Comparison of ENCODE assay signal across 11 mouse cellular contexts in genomic region chr11:98949242-98949957, GRCm38 (mm10). TPM values are rescaled to one million over a fixed set of nuclear protein-coding genes. Genes with fewer than 3 reads are reported as not detected.
DNase-seq lines count a peak whose midpoint lies in the region; ATAC-seq and TF ChIP-seq lines count a peak whose summit lies in the region.
"Had no signal": no experiment of that assay in that cellular context is flagged by ENCODE, and none has a peak within 500 bp of the region (broad histone marks: within the 10 kb centered on the region; RNA-seq: fewer than 3 reads in every experiment).

No protein-coding gene starts in this region.

- intact Hi-C loops in gastrocnemius, adult 2 months (cut with DNase I), result no loop called here
- intact Hi-C loops in left cerebral cortex, postnatal 10 days (cut with DNase I), result no loop called here

- ATAC-seq in kidney, embryonic 15.5 days (replicated peaks; ENCODE audit: low FRiP score), result no peak
- no peak for ATAC-seq in G1E (ENCODE audit: extremely low read depth, insufficient number of reproducible peaks, low FRiP score, poor library complexity, severe bottlenecking)

- TF ChIP-seq CTCF in gastrocnemius, adult 2 months (IDR thresholded peaks at IDR 0.05), result no peak
- no peak for TF ChIP-seq CTCF in G1E (IDR thresholded peaks at IDR 0.05; ENCODE audit: low read depth, low read length)

- H3K9ac ChIP-seq in kidney, embryonic 15.5 days, result no peak overlapping the region
- H3K9ac ChIP-seq: stomach, embryonic 15.5 days had no signal

- H3K27me3 ChIP-seq in kidney, embryonic 15.5 days, result no peaks in the 10 kb centered on the region
- no peaks in the 10 kb centered on the region for H3K27me3 ChIP-seq in G1E (ENCODE audit: insufficient read depth, low read length)
- no peaks in the 10 kb centered on the region for H3K27me3 ChIP-seq in limb, embryonic 10.5 days (ENCODE audit: low read depth, poor library complexity, severe bottlenecking)
- H3K27me3 ChIP-seq: stomach, embryonic 15.5 days had no signal

- H3K4me1 ChIP-seq in kidney, embryonic 15.5 days, result peaks cover 83% of the 10 kb centered on the region
- H3K4me1 ChIP-seq in G1E (ENCODE audit: insufficient read depth, low read depth, low read length), result peaks cover 97% of the 10 kb centered on the region
- peaks cover 76% of the 10 kb centered on the region for H3K4me1 ChIP-seq in limb, embryonic 10.5 days

- H3K4me3 ChIP-seq in gastrocnemius, adult 2 months, result peak overlapping the region; percentile 61
- no peak overlapping the region for H3K4me3 ChIP-seq in kidney, embryonic 15.5 days (replicated peaks)
- H3K4me3 ChIP-seq in G1E (ENCODE audit: low read depth, low read length), result peak overlapping the region; percentile 66; the same call in 1 of the 2 replicates
- no peak overlapping the region for H3K4me3 ChIP-seq in limb, embryonic 10.5 days
- H3K4me3 ChIP-seq: stomach, embryonic 15.5 days had no signal

- H3K4me2 ChIP-seq in kidney, embryonic 15.5 days, result no peak overlapping the region

- no peaks in the 10 kb centered on the region for H3K9me3 ChIP-seq in kidney, embryonic 15.5 days (replicated peaks)
- no peaks in the 10 kb centered on the region for H3K9me3 ChIP-seq in G1E (replicated peaks)
- no peaks in the 10 kb centered on the region for H3K9me3 ChIP-seq in limb, embryonic 10.5 days (replicated peaks)
- H3K9me3 ChIP-seq: megakaryocyte, embryonic 14.5 days; stomach, embryonic 15.5 days had no signal

- DNase-seq in gastrocnemius, adult 2 months, result no peak
- DNase-seq in gastrocnemius, adult 8-10 months (ENCODE audit: low spot score in 2 of 2), result no peak
- no peak for DNase-seq in kidney, postnatal 4 days
- DNase-seq in G1E (ENCODE audit: low spot score), result peak; percentile 49
- DNase-seq in limb, embryonic 10.5 days (ENCODE audit: low spot score), result no peak
- DNase-seq in Muller cell, postnatal 12 days (ENCODE audit: inconsistent ontology term), result no peak
- no peak for DNase-seq in left cerebral cortex, postnatal 10 days (ENCODE audit: extremely low spot score in 1 of 2, low spot score in 2 of 2)

- peaks cover 21% of the 10 kb centered on the region for H3K36me3 ChIP-seq in kidney, embryonic 15.5 days
- H3K36me3 ChIP-seq in G1E (replicated peaks), result peaks cover 65% of the 10 kb centered on the region
- peaks cover 69% of the 10 kb centered on the region for H3K36me3 ChIP-seq in limb, embryonic 10.5 days

- WGBS in kidney, embryonic 15.5 days, result 71% methylated on average over 12 of the region's 12 CpGs
- WGBS in limb, embryonic 10.5 days, result 79% methylated on average over 12 of the region's 12 CpGs

- H3K27ac ChIP-seq in gastrocnemius, adult 2 months, result peak overlapping the region; percentile 89
- 0 out of 2 replicates have a peak overlapping the region, but pooled peaks have one; percentile 94 for H3K27ac ChIP-seq in kidney, embryonic 15.5 days
- peak overlapping the region; percentile 12; the same call in 1 of the 2 replicates for H3K27ac ChIP-seq in limb, embryonic 10.5 days

RNA-seq across cellular contexts. Expression of gene Rara, which starts 21.8 kb away (rescaled TPM):
- total RNA-seq in gastrocnemius, adult 2 months (2021), result 10 to 100 TPM; 10.2 to 12.4 TPM
- 10 to 100 TPM in 2 of 4 experiments, 1 to 10 TPM in 2; 8.3 to 11.7 (median 9.5) TPM for total RNA-seq in gastrocnemius, adult 8-10 months (2022)
- 29.3 and 32.1 TPM in 2 replicates for polyA plus RNA-seq in kidney, embryonic 15.5 days (2015; fragmentation: Nextera tagmentation; extraction: Ambion mirVana)
- total RNA-seq in G1E (2014; fragmentation: Nextera tagmentation) (109 and 110 TPM in 2 replicates), G1E (2017) (16.9 and 17.1 TPM in 2 replicates)
- 84.4 and 103 TPM in 2 replicates for polyA plus RNA-seq in G1E (2012)
- 38.4 and 43.7 TPM in 2 replicates for polyA plus RNA-seq in limb, embryonic 10.5 days (2016; fragmentation: Nextera tagmentation; extraction: Ambion mirVana)
- total RNA-seq in left cerebral cortex, postnatal 10 days (2021), result 10 to 100 TPM; 16.6 to 16.9 TPM

RNA-seq across cellular contexts. Expression of gene Gjd3, which starts 33.4 kb away (rescaled TPM):
- total RNA-seq in gastrocnemius, adult 2 months (2021), result not detected
- total RNA-seq in gastrocnemius, adult 8-10 months (2022), result not detected
- 0.48 and 0.51 TPM in 2 replicates for polyA plus RNA-seq in kidney, embryonic 15.5 days (2015; fragmentation: Nextera tagmentation; extraction: Ambion mirVana)
- total RNA-seq in G1E (2014; fragmentation: Nextera tagmentation), result not detected in 2 replicates
- total RNA-seq in G1E (2017), result not detected in 2 replicates
- not detected in 2 replicates for polyA plus RNA-seq in G1E (2012)
- 0.24 and 0.29 TPM in 2 replicates for polyA plus RNA-seq in limb, embryonic 10.5 days (2016; fragmentation: Nextera tagmentation; extraction: Ambion mirVana)
- 1 to 10 TPM; 4.1 to 5.1 TPM for total RNA-seq in left cerebral cortex, postnatal 10 days (2021)
- polyA plus RNA-seq: C2C12 had no signal

RNA-seq across cellular contexts. Expression of gene Cdc6, which starts 41.8 kb away (rescaled TPM):
- under 1 TPM in 1 of 2 experiments, not detected in 1; 0.11 TPM for total RNA-seq in gastrocnemius, adult 2 months (2021)
- total RNA-seq in gastrocnemius, adult 8-10 months (2022), result under 1 TPM in 2 of 4 experiments, not detected in 2; 0.07 to 0.13 TPM
- polyA plus RNA-seq in kidney, embryonic 15.5 days (2015; fragmentation: Nextera tagmentation; extraction: Ambion mirVana), result 36.3 and 39.1 TPM in 2 replicates
- total RNA-seq in G1E (2014; fragmentation: Nextera tagmentation) (60.7 and 84.9 TPM in 2 replicates), G1E (2017) (52.7 and 63.4 TPM in 2 replicates)
- polyA plus RNA-seq in G1E (2012), result 3.4 and 4.1 TPM in 2 replicates
- 69.9 and 79.5 TPM in 2 replicates for polyA plus RNA-seq in limb, embryonic 10.5 days (2016; fragmentation: Nextera tagmentation; extraction: Ambion mirVana)
- total RNA-seq in left cerebral cortex, postnatal 10 days (2021), result under 1 TPM; 0.32 TPM

Comparison
In these comparisons a context has a peak if more than half of its experiments do, and no peak if none do; other contexts are left out.
1. H3K27ac ChIP-seq: peak in every context shown above with its lines; median percentile 94 in kidney, embryonic 15.5 days; 89 in gastrocnemius, adult 2 months; 12 in limb, embryonic 10.5 days.
2. H3K4me3 ChIP-seq: peak in gastrocnemius, adult 2 months (single experiment) and G1E (single experiment); none in kidney, embryonic 15.5 days (single experiment) and limb, embryonic 10.5 days (single experiment).
3. RNA of gene Gjd3, which starts 33.4 kb away (total RNA-seq): 4.1 to 5.1 TPM in left cerebral cortex, postnatal 10 days; not detected in gastrocnemius, adult 2 months, not detected in gastrocnemius, adult 8-10 months and not detected in G1E; every median in the first group is over 4 times any median in the second.
4. RNA of gene Cdc6, which starts 41.8 kb away (total RNA-seq): 52.7 to 84.9 TPM in G1E; 0.32 TPM in left cerebral cortex, postnatal 10 days, 0.07 to 0.13 TPM in gastrocnemius, adult 8-10 months and 0.11 TPM in gastrocnemius, adult 2 months; every median in the first group is over 10 times any median in the second.